Mouse (Mus musculus): ENCODE data around the gene Tbl3. TPM values are rescaled to one million over a fixed set of nuclear protein-coding genes. Genes with fewer than 3 reads are reported as not detected.

Gene Tbl3
- total RNA-seq, 2 experiments from 2014 or later = 16.0 to 16.9 TPM

DNA sequence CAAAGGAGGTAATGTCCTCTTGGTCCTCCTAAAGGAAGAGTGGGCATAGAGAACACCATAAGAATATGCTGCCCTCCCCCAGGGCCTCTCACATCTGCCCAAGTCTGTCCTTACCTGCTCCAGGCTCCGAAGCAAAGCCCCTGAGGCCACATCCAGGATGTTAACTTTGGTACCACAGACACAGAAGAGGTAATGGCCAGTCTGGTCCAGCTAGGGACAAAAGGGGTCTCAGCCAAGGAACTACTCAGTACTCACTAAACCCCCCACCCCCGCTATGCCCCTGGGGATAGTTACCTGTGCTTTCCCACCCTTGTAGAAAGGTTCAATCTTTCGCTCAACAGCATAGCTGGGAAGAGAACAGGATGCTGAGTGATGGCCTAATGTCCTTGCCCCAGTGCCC is 1.6 kb downstream of the Tbl3 start:
- DNase-seq (ENCODE audit: low spot score) = no peak
- intact Hi-C loops (cut with DNase I) = no loop called here

DNA sequence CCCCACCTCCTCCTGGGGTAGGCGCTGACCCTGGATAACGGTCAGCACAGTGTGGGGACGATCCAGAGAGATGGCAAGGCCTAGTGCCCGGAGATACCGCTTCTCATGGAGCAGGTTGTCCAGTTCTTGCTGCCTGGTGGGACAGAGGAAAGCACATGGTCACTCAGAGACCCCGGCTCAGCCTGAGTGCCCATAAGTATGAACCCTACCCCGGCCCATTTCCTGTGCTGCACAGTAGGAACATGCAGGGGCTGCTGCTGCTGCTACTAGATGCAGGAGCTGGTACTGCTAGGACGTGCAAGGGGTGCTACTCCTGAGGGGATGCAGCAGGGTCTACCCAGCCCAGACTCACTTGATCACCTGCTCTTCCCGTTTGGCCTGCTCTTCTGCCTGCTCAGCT is 6.2 kb downstream of the Tbl3 start:
- intact Hi-C loops (cut with DNase I) = no loop called here
- DNase-seq (ENCODE audit: low spot score) = no peak

GRCm38 (mm10) chr17:24699473-24699872 is 8.0 kb downstream of the Tbl3 start:
- intact Hi-C loops (cut with DNase I) = no loop called here
- no peak for DNase-seq (ENCODE audit: low spot score)

DNA sequence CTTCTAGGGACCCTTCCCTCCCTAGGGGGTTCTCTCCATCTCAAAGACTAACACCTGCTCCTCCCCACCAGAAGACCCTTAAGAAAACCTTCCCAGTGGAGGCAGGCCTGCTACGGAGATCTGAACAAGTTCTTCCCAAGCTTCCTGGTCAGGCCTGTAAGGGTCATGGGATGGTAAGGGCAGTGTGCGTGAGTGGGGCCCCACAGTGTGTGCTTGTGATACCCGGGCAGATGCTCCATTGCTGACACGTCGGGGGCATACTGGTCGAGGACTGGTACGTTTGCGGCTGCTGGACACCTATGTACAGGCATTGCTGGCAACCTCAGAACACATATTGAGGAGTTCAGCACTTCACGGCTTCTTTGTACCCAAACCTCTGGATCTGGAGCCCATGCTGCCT is 8.7 kb downstream of the Tbl3 start:
- no peak for DNase-seq (ENCODE audit: low spot score)
- intact Hi-C loops (cut with DNase I) = no loop called here

DNA sequence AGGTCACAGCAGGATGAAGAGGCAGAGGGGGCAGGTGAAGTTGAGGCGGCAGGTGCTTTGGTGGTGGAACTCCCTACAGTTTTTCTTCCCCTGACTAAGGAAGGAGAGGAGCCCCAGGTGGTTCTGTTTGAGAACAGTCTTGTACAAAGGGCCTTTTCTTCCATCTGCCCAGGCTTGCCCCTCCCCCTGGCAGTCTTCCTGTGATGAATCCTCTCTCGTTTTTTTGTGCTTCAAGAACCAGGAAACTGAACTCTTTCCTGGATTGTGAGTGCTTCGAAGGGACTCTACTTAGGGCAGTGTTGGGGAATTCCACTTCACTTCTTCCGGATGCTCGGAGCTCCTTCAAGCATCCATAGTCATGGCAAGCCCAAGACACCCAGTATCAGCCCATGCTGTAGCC is 9.5 kb downstream of the Tbl3 start:
- no peak for DNase-seq (ENCODE audit: low spot score)
- intact Hi-C loops (cut with DNase I) = no loop called here

- peak; percentile 79 for DNase-seq (ENCODE audit: low spot score)
- intact Hi-C loops (cut with DNase I) = no loop called here
Observed at GRCm38 (mm10) chr17:24696011-24696697, 11.3 kb downstream of the Tbl3 start, which contains the start of the genes Gfer and Noxo1. Gene Gfer, minus strand, starts transcription at chr17:24696156. Gene Noxo1, plus strand, starts transcription at chr17:24696234.

- DNase-seq (ENCODE audit: low spot score) = no peak
- intact Hi-C loops (cut with DNase I) = no loop called here
Observed at GRCm38 (mm10) chr17:24695326-24696010, 12.0 kb downstream of the Tbl3 start.

GRCm38 (mm10) chr17:24692385-24692784 is 15.1 kb downstream of the Tbl3 start:
- intact Hi-C loops (cut with DNase I) = no loop called here
- DNase-seq (ENCODE audit: low spot score) = no peak

DNA sequence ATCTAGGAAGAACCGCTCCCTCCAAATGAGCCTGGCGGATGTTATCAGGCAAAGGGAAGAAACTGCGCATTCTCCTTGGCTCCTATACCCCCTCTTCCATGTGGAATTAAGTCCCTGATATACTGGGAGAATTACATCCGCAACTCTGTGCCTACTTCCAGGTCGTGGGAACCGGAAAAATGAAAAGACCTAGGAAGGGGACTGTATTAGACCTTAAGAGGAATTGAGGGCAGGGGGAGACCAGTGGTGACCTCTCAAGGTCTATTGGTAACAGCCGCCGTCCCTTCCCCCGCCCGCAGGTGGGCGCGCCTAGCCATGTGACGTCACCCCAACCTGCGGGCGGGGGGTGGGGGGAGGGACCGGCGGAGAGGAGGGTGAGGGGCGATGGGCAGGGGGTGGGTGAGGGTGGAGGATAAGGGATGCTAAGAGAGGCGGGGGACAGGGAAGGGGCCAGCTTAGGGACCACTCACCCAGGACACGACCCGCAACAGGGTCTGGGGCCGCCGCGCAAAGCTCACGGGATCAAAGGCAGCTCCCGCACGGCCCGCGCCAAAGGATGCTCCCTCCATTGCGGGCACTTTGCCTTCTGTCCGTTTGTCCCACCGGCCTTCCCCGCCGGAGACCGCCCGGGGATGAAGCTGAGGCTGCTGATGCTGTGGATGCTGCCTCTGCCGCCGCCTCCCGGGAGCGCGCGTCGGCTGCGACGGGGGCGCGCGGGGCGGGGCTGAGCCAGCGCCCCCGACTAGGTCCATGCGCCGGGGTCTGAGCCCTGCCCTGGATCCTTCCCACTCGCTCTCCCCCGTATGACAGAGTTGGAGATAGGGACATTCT is 18.0 kb downstream of the Tbl3 start, which contains the start of gene Syngr3:
Syngr3 (minus strand) TSS at position 705 of the 831 bp plus-strand sequence.
- DNase-seq (ENCODE audit: low spot score) = no peak
- intact Hi-C loops (cut with DNase I) = no loop called here

DNA sequence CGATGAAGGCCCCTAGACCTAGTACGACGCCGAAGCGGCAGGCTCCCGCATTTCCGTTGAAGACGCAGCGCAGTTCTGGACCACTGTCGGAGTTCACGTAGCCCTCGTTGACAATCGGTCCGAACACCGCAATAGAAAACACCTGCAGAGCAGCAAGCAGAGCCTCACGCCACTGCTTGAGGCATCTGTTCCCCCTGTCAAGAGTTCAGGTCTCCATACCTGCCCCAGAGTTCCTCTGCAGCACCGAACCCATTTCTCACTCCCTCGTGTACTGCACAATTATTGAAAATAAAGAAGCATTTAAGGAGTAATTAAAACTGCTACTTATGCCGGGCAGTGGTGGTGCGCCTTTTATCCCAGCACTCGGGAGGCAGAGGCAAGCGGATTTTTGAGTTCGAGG is 19.9 kb downstream of the Tbl3 start:
- intact Hi-C loops (cut with DNase I) = no loop called here
- DNase-seq (ENCODE audit: low spot score) = no peak

DNA sequence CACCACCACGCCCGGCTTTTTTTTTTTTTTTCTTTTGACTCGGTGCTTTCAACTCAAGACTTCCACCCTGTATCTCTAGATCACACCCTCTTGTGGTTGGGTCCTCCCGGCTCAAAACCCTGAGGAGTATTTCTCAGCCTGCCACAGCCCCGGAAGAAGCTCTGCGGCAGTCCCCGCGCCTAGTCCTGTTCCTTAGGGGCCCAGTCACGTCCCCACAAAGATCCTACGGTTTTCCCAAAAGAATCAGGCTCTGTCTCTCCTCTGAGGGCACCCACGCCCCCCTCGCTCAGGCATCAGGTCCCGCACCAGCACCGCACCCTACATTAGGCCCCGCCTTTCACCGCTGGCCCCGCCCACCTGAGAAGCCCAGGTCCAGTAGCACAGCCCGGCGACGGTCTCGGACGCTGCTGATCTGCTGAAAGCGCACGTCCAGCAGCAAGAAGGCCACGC is 20.3 kb downstream of the Tbl3 start:
- no peak for DNase-seq (ENCODE audit: low spot score)

DNA sequence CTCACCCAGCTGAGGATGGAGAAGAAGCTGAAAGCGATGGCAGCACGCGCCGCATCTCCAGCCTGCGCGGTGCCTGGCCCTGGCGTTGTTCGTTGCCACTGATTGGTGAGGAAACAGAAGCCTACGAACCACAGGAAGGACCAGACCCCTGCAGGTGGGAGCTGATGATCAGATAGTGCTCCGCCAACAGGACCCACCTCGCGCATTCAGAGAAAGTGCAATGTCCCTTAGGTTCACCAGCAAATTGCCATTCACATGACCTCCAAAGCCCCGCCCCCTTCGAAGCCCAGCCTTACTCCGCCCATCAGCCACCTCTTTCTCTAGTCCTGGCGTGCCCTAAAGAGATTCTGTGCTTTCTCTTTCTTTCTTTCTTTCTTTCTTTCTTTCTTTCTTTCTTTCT is 20.9 kb downstream of the Tbl3 start:
- intact Hi-C loops (cut with DNase I) = no loop called here
- DNase-seq (ENCODE audit: low spot score) = no peak

More for the DNA sequence above, 20.3 kb downstream of the Tbl3 start:
- intact Hi-C loops (cut with DNase I) = no loop called here

- intact Hi-C loops (cut with DNase I) = no loop called here
- DNase-seq (ENCODE audit: low spot score) = no peak
Observed at GRCm38 (mm10) chr17:24677500-24678080, 29.9 kb downstream of the Tbl3 start.

GRCm38 (mm10) chr17:24676877-24677276 is 30.6 kb downstream of the Tbl3 start:
- DNase-seq (ENCODE audit: low spot score) = no peak
- intact Hi-C loops (cut with DNase I) = loop anchor here (1.0 kb wide), 1 partner anchor 30 kb away; the partner anchor contains the start of gene Tbl3

GRCm38 (mm10) chr17:24676187-24676586 is 31.3 kb downstream of the Tbl3 start:
- intact Hi-C loops (cut with DNase I) = loop anchor here (1.0 kb wide), 1 partner anchor 31 kb away; the partner anchor contains the start of gene Tbl3
- no peak for DNase-seq (ENCODE audit: low spot score)

DNA sequence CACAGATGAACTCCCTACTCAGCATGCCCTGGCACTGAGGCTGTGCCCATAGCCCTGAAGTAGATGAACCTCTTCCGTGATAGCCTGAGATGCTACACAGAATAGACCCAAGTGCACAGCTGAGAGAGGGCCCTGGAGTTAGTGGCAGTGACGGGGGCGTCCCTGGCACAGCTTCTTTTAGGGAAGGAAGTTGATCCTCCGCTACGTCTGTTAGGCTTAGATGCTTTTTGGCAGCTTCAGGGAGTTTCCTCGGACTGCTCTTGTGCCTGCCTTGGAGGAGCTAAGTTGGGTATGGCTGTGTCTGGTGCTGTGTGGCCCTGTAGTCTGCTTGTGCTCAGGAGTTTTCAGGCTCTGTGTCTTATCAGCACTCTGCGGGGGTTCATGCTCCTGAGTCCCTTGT is 33.2 kb downstream of the Tbl3 start:
- intact Hi-C loops (cut with DNase I) = loop anchor here (5.0 kb wide), 1 partner anchor 197 kb away; the partner anchor contains the start of gene Mlst8
- no peak for DNase-seq (ENCODE audit: low spot score)

GRCm38 (mm10) chr17:24672141-24672540 is 35.3 kb downstream of the Tbl3 start:
- DNase-seq (ENCODE audit: low spot score) = peak; percentile 62
- intact Hi-C loops (cut with DNase I) = loop anchor here (5.0 kb wide), 1 partner anchor 195 kb away; the partner anchor contains the start of gene Mlst8

DNA sequence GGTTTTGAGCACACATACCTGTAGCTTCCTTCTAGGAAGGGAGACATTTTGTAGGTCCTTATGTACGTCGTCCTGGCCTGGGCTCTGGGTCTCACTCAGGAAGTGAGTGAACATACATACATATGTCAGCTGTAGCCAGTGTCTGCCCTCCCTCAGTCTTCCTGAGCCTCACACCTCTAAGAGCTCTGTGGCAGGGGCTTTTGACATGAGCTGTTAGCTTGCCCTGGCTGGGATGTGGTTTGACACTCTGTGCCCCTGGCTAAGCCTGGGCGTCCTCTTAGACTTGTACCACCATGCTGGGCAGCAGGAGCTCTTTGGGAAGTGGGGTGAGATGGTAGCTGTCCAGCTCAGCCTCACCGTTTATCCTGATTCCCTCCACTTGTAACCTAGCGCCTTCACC is 36.1 kb downstream of the Tbl3 start:
- intact Hi-C loops (cut with DNase I) = loop anchor here (5.0 kb wide), 1 partner anchor 194 kb away; the partner anchor contains the start of gene Mlst8
- no peak for DNase-seq (ENCODE audit: low spot score)

DNA sequence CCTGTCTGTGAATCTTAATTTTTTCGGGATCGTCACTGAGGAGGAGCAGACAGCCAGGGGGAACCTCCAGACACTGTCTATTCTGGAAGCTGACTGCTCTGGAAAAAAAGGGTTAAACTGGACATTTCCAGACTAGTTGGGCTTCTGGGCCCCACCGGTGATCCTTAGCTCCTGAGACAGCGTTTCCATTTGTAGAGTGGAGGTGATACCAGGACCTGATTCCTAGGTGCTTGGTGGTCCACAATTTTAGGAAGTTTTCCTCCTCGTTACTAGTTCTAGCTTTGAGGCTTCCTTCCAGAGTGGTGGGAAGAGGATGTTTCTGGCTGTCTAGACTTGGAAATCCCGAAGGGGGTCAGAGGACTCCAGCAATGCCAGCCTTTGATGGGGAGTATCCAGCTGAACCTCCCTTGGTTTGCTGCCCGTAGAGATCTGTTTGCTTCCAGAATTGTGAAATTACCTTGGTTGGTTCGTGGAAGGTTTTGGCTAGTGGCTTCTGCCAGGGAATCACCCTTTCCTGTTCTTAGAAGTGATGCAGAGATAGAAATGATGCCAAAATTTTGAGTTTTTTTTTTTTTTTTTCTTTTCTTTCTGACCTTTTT is 37.1 kb downstream of the Tbl3 start:
- no peak for DNase-seq (ENCODE audit: low spot score)
- intact Hi-C loops (cut with DNase I) = loop anchor here (5.0 kb wide), 1 partner anchor 193 kb away; the partner anchor contains the start of gene Mlst8

Measured in heart, postnatal 25 days (tissue).